Mouse (Mus musculus): ENCODE results near the gene Klc1.

GRCm38 (mm10) chr12:111757561-111758325, 906 bp upstream of the Klc1 start:
- TF ChIP-seq CTCF (IDR thresholded peaks at IDR 0.05; ENCODE audit: low read depth) (no peak), EP300 (IDR thresholded peaks at IDR 0.05; ENCODE audit: low read depth) (no peak)

Measured in liver, postnatal 0 days (tissue).